Mouse (Mus musculus) thymus, adult 2 months (tissue): ENCODE measurements around the gene Ticam1.

Source experiments
- CTCF ChIP-seq: fragments of 200-500 bp; IDR thresholded peaks from 2 replicates; pipeline ENCODE4 v1.5.1; 2012; ENCODE audit warnings: mild to moderate bottlenecking, control low read depth, low read length, moderate library complexity, borderline replicate concordance; ENCODE audit not compliant: control insufficient read depth, poor library complexity, insufficient read depth; ENCODE audit errors: extremely low read depth
- POLR2A ChIP-seq: fragments of 200-500 bp; IDR thresholded peaks from 2 replicates; pipeline ENCODE4 v1.6.1; 2012; ENCODE audit warnings: mild to moderate bottlenecking, low read length, control low read depth, moderate library complexity; ENCODE audit not compliant: control insufficient read depth, poor library complexity, insufficient read depth; ENCODE audit errors: extremely low read depth

GRCm38 (mm10) chr17:56233818-56234469 is 42.6 kb downstream of the Ticam1 start:
- TF ChIP-seq CTCF (no peak), POLR2A (no peak)
